Mouse (Mus musculus) megakaryocyte, adult 5-6 weeks (primary cell): ENCODE data around the gene Ube2i. TPM values are rescaled to one million over a fixed set of nuclear protein-coding genes. Genes with fewer than 3 reads are reported as not detected.
"Not testable (repeated sequence)": the region's sequence is repeated elsewhere in the genome, so short reads cannot be mapped to it uniquely, and the experiment has no call there.

Source experiments
- ATAC-seq: 2 replicates; pipeline ENCODE4 v1.8.0; 2016; ENCODE audit warnings: mild to moderate bottlenecking, inconsistent platforms; ENCODE audit not compliant: poor library complexity, severe bottlenecking
- total RNA-seq, 2 experiments: library from RNA; stranded (forward) in 1 of 2; stranded (reverse) in 1 of 2; fragments of 153-499, 151-499 nt in 1 of 2; fragments of 221-1000, 200-1000 nt in 1 of 2; gene quantifications; 2 replicates each; pipeline versions ENCODE4 v1.2.3 to v1.2.4; 2015 to 2017

The Ube2i gene
- total RNA-seq, 2 experiments from 2014 or later: 214 to 270 TPM

DNA sequence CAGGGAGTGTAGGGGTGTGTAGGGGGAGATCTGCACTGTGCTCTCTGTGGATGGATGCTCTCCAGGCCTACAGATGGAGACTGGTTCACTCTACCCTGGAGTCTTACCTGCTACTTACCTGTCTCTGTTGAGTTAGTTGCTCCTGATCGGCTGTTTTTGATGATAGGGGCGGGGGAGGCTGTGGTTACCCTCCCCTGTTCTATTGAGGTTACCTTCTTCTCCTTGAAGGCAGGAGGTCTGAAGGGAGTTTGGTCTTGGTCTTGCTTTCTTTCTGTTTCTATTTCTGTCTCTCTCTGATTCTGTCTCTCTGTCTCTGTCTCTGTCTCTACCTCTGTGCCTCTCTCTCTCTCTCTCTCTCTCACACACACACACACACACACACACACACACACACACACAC, 19.3 kb downstream of the Ube2i start:
- ATAC-seq: no peak

DNA sequence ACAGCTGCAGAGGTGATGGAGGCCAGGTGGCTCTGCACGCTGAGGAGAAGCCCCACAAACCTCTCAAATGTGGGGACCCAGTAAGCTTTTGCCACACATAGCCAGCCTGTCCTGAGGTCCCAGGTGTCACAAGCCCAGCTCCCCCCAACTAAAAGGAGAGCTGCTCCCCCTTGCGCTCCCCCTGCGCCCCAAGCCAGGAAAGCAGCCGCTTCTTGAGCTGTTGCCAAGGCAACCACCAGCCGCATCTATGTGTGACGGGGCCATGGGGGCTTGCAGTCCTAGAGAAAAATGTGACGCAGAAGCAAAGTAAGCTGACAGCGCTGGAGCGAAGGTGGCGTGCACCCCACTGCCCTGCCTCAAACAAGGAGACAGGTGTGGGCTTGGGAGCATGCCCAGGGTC, 20.7 kb downstream of the Ube2i start:
- no peak for ATAC-seq

DNA sequence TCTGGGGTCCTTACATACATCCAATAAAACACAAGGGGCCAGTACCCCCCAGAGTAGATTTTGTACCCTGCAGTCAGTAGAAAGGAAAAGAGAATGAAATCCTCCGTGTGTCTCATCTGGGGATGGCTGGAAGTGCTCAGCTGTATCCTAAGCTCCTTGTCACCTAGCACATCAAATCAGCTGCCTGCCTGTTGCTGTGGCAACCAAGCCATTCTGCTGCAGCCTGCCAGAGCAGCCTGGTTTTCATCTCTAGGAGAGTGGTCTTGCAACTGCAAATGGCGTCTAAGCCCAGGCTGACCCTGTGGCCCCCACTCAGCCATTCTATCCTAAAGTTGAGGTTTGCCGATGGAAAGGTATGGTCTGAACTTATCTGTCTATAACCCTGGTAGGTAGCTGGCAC, 21.8 kb downstream of the Ube2i start:
- ATAC-seq: no peak

DNA sequence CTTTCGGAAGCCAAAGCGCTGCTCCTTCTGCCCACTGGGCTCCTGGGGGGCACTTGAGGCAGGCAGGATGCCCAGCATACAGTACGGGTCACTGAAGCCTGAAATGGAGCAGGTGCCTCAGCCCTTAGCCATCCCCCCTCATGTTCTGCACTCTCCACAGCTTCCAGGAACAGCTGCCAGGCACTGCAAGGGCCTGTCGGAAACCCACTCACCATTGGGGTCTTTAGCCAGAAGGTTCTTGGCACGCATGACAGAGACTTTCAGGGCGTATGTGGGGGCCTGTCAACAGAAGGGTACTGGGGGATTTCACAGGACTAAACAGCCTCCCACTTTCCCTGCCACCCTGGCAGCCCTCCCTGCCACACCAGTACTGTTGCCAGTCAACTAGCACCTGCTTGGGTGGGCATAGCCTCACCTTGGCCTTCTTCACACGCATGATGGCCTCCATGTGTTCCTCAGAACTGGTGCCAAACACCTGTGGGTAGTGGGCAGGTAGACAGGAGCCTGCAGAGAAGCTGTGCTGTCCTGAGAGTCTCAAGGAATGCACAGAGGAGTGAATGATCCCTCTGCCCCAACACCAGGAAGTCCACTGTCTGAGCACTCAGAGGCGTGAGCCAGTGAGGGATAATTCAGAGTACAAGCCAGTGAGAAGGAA, 24.1 kb downstream of the Ube2i start:
- no peak for ATAC-seq

DNA sequence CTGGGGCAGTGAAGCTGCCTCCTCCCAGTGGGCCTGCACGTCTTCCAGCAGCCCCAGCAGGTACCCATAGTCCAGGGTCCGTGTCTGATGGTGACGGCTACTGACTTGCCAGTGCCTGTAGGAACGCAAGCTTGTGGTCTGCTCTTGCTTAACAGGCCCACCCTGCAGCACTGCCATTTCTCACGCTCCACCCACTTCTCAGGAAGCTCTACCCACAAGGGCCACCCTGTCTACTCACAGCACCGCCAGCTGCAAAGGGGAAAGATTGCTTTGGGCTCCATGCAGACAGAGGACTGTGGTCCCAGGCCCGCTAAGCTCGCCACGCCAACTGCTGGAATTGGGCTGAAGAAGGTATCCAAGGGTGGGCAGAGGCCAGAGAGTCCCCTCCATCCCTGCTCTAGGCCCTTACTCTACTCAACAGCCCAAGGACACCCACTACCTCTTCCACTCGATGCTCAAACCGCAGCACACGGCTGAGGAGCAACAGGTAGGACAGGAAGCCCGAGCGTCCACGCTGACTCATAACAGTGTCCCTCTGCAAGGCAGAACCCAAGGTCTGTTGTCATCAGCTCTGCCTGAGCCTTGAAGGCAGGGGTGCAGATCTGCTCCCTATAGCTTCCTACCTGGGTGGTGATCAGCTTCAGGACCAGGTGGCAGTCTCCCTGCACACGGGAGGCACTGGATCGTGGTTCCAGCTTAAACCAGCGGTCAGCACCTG, 26.2 kb downstream of the Ube2i start:
- ATAC-seq: peak; percentile 80

DNA sequence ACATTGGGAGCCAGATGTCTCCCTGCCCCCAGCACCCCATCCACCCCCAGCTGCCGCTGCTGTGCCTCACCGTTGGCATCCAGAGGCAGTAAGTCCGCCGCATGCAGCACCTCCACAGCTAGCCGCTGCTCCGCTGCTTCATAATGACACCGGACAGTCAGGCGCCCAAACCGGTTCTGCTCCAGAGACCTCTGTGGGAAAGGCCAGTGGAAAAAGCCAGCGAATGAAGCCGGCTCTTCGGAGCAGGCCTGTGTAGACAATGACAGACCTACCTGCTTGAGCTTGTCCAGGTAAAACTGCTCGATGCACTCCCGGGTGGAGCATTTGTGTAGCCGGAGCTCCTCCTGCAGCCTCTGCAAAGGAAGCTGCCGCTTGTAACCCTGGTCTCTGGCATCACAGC, 30.2 kb downstream of the Ube2i start:
- ATAC-seq: no peak

DNA sequence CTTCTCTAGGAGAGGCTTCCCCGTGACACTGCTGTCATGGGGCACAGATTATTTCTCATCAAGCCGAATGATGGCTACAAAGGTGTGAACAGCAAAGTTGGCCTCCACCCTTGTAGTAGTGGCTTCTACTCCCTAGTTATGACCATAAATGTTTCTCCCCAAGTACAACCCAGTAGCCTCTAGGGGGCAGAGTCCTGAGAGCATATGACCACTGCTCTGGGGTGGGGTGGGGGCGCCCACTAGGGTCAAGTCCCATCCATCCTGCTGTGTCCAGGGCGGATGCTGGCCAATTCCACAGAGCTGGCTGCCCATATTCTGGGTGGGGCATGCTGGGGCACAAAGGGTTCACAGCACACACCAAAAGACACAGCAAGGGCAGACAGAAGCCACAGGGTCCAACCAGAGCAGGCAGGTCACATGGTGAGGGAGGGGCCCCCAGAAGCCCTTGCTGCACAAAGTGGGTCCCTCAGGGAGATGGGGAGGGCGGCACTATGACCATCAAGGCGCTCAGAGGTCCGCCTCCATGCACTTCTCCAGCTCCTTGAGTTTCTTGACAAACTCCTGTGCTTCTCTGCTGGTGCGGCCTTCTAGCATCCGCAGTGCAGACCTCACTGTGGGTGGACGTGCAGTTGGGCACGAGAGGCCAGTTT, 31.2 kb downstream of the Ube2i start:
- ATAC-seq: no peak

DNA sequence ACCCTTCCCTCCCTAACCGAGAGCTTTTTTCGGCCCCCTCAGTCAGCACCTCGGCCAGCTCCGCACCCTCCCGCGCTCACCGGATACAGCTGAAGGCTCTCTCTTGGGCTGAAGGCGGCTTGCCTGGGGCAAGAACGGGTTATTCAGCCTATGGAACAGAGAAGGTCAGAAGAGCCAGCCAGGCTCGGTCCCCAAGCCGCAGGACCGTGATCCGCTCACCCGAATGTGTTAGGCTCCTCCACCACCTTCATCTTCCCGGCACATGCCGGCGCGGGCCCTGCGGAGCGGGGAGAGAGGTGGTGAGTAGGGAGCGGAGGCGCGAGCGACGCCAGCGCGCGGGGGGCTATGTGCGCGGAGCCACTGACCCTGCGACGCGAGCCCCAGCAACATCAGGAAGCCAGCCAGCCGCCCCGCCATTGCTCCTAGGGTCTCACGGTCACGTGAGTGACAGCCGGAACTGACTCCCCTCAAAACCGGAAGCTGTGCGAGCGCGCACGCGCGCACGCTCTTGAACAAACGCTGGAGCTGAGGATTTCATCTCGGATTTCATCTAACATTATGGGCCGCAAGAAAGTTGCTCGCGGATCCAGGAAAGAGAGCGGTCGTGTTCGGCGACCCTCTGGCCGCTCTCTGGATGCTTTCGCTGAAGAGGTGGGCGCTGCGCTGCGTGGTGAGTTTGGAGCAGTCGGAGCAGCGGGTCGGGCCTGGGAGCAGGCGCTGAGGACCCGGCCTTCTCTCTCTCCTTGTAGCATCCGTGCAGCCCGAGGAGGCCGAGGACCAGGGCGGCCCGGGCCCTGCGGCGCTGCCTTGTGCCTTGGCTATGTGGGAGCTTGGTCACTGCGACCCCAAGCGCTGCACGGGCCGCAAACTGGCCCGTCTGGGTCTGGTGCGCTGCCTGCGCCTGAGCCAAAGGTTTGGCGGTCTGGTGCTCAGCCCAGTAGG, 34.5 kb downstream of the Ube2i start, which contains the start of the genes Gnptg and Tsr3:
Gene Gnptg (minus strand): TSS at position 430 of the 942 bp plus-strand sequence.
Gene Tsr3 (plus strand): TSS at position 476 of the 942 bp plus-strand sequence.
- ATAC-seq: peak; percentile 84

DNA sequence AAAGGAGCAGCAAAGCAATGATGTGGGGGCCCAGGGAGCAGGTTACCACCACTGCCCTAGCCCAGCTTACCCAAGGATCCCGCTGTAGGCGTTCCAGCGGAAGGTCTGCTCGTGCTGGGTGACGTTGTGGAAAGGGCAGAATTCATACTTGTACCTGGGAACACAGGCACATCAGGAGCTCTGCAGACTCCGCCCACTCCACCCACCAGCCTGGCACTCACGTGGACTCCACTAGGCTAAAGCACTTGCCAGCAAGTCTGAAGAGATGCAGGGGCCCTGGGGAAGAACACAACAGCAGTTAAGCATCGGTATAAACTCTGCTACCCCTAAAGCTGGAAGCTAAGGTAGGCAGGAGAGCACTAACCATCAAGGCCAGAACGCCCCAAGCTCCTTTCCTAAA, 38.8 kb downstream of the Ube2i start:
- ATAC-seq: no peak

DNA sequence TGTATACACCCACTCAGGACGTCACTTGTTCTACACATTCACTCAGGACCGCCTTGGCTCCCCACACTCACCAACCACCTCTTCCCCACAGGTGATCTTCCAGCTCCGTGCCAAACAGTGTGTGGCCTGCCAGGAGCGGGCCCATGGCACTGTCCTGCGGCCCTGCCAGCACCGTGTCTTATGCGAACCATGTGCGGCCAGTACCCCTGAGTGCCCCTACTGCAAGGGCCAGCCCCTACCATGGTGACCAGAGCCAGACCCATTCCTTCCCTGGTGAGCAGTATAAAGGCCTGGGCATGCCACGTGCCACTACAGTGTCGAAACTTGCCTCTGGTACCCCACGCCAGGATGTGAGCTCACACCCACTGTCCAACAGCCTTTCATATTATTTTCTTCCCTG, 42.8 kb downstream of the Ube2i start:
- ATAC-seq: not testable (repeated sequence)

DNA sequence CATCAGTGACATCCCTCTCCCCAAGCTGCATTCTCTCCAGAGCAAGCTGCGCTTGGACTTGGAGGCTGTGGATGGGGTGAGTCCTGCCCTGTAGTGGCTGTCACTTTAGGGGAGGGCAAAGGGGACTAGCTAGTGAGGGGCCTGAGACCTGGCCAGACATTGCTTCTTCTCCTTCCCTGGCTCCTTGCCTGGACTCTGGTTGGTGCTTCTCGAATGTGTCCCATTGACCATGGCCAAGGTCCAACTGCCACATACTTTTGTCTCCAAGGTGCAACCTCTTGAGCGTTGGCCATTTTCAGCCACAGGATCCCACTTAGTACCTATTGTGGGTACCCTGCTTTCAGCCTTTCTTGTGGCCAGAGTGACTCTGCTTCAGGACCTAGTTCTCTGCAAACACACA, 43.7 kb downstream of the Ube2i start:
- ATAC-seq: no peak

DNA sequence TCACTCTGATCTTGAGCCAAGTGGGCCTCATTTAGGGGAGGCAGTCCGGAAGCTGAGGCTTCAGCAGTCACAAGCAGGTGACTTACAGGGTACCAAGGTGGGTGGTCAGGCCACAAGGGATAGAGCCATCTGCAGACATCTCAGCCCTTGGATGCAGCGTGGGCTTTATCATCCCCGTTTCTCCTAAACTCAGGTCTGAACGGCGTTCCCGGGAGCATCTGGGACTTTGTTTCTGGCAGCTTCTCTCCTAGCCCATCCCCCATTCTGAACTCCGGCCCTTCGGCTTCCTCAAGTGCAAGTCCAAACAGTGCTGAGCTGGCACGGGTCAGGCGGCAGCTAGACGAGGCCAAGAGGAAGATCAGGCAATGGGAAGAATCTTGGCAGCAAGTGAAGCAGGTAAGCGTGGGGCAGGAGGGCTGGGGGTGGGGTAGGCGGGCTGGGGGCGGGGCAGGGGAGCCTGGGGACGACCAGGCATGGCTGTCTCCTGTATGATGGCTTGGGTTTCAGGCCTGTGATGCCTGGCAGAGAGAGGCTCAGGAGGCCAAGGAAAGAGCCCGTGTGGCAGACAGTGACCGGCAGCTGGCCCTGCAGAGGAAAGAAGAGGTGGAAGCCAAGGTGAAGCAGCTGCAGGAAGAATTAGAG, 44.3 kb downstream of the Ube2i start:
- ATAC-seq: not testable (repeated sequence)

DNA sequence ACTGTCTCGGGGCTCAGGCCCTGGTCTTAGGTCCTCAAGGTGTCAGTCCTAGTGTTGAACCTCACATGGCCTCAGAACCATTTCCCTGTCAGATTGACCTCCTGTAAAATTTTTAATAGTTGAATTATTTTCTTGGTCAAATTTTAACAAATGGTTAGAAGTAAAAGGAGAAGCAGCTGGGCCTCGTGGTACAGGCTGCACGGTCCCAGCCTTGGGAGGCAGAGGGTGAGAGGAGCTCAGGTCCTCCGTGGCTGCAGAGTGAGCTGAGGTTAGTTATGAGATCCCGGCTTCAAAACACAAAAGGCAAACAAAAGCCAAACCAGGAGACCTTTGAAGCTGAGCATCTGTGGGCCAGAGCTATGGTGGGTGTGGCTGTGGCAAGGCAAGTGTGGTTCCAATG, 46.4 kb downstream of the Ube2i start:
- no peak for ATAC-seq

DNA sequence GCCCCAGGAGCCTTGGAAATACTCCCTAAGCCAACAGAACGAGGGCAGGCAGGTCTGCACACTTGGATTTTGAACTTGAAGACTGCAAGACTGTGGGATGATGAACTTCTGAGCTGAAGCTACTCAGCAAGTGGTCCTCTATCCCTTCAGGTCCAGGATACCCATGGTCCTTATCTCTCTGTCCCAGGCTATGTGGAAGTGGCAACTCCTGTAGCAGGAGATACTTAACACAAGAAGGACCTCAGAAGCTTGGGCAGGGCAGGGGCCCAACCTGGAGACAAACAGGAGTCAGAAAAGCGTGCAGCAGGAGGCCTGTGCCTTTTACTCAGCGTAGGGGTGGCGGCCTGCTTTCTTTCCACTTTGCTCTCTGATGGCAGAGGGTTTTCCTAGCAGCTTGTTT, 48.8 kb downstream of the Ube2i start:
- no peak for ATAC-seq

DNA sequence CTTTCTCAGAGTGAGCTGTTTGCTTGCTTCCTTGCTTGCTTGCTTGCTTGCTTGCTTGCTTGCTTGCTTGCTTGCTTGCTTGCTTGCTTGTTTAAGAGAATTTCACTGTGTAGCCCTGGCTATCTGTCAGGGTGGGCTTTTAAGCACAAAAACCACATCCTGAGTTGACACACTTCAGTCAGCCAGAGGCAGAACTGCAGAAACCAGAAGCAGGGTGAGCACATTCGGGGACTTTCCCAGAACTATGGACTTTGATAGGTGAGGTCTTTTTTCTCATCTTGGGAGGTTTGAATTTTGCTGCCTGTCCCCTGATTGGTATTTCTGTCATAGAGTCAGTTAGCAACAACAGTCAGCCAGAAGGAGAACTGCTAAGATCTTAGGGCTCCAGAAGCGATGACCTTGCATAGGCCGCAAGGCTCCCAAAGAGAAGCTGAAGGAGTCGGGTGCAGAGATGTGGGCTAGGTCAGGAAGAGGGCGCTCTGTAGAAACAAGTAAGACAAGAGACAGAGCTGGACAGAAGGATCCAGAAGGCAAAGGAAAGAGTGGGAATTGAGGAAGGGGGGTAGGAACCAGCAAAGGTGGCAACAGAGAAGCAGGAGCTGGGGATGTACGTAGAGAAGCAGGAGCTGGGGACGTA, 49.7 kb downstream of the Ube2i start:
- ATAC-seq: peak; percentile 12; the same call in 1 of the 2 replicates

DNA sequence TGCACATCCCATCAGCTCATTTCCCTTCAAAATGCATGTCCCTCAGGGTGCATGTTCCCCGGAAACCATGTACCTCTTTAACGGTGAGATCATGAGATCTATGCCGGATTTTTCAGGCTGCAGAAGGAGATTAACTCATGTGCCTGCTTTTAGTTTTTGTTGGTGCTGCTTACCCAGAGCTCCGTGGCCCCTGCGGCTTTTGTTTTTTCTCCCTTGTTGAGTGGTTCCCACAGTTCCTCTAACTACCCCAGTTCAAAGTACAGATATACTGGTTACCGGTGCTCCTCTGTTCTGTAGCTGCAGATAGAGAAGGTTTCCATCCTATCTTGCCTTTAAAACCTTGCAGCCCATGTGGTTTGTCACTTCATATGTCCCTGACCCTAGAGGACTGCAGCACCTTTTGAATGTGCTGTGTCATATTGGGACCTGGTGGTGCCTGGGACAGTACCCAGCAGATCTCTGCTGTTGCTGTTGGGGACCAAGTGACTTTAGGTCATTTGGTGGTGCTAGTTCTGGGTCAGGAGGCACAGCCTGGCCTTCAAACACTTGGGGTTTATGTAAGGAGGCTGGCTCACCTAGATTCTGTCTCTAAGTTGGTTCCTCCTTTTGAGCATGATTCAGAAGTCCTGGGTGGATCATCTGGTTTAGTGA, 51.3 kb downstream of the Ube2i start:
- no peak for ATAC-seq

DNA sequence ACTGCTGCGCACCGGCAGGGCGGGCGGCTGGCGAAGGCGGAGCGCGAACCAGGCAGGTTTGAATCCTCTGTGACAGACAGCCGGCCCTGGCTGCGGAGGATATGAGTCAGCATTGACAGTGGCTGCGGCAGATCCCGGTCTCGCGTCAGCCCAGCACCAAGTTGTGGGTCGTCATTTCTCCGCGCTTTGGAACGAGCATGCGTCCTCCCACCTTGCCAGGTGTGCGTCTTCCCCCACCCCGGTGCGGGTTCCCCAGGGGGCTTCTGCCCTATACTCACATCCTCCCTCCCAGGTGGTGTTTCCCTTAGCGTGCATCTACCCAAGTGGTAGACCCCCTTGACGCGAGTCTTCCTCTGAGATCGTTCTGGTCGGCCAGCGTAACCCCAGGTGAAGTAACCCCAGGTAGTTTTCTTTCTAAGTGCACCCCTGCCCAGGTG, 51.9 kb downstream of the Ube2i start:
- ATAC-seq: peak; percentile 66

DNA sequence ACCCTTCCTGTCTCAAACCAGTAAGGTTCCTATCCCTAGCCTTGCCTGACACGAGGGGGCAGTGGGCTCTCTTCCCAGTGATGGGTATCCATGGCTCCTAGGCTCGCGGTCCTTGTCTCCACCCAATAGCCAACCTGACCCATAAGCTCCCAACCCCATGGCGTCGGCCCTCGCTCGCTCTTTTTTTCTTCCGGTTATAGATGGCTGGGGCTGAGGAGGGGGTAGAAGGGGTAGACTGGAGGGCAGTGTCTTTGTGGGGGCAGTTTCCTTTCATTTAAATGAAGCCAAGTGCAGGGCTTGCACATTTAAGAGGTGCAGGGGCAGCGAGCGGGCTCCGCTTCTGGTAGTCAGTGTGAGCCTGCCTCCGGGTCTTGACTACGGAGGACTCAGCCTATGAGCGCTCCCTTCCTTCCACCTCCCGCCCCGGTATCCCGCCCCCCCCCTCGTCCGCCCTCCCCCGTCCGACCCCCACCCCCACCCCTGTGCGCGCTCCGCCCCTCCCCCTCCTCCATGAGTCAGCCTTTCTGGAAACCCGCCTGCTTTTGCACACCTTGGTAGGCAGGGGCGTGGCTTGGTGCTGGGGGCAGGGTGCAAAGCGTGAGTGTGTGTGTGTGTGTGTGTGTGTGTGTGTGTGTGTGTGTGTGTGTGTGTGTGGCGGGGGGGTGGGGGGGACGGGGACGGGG, 52.5 kb downstream of the Ube2i start:
- ATAC-seq: peak; percentile 60

DNA sequence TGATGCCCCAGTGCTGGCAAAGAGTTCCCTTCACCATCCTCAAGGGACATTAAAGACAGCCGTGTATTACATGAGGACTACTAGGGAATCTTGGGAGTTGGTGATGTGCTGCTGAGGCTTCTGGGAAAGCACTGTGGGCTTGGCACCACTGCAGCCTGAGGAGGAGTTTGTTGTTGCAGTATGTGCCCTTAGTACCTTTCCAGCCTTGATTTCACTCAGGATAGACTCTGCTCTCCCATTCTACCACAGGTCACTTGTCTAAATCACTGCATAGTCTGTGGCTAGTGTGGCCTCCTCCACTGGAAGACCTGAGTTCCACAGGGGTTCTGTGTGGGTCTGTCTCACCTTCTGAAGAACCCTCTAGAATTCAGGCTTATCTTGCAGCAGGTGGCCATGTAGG, 53.7 kb downstream of the Ube2i start:
- ATAC-seq: no peak
